Mouse (Mus musculus) forebrain, postnatal 0 days (tissue): Measurements from ENCODE around the gene Col8a2. TPM values are rescaled to one million over a fixed set of nuclear protein-coding genes. Genes with fewer than 3 reads are reported as not detected.

Experiments used
- ATAC-seq: fragments of 200-750 bp; cut with Nextera tagmentation; 2 replicates; pipeline ENCODE4 v1.8.0; 2017; ENCODE audit warnings: mild to moderate bottlenecking, moderate library complexity
- DNase-seq: peaks from one replicate; pipeline ENCODE4 v3.0.0-alpha.2; 2015
- H3K27ac ChIP-seq: fragments of 300-500 bp; sonication (generic); 2 replicates; pipeline ENCODE4 v1.5.1; 2014; ENCODE audit warnings: low read depth, mild to moderate bottlenecking, antibody characterized with exemption, low read length, moderate library complexity, mixed read lengths
- H3K27me3 ChIP-seq: fragments of 300-500 bp; sonication (generic); 2 replicates; pipeline ENCODE4 v1.6.1; 2014; ENCODE audit warnings: mild to moderate bottlenecking, low read length, mixed read lengths; ENCODE audit not compliant: insufficient read depth
- H3K36me3 ChIP-seq: fragments of 300-500 bp; sonication (generic); 2 replicates; pipeline ENCODE4 v1.6.1; 2014; ENCODE audit warnings: mild to moderate bottlenecking, moderate library complexity; ENCODE audit not compliant: insufficient read depth
- H3K4me1 ChIP-seq: fragments of 300-500 bp; sonication (generic); 2 replicates; pipeline ENCODE4 v1.6.1; 2014; ENCODE audit warnings: antibody characterized with exemption; ENCODE audit not compliant: insufficient read depth
- H3K4me2 ChIP-seq: fragments of 300-500 bp; sonication (generic); 2 replicates; pipeline ENCODE4 v1.6.1; 2014; ENCODE audit warnings: low read depth, mild to moderate bottlenecking, moderate library complexity
- H3K4me3 ChIP-seq: fragments of 300-500 bp; sonication (generic); 2 replicates; pipeline ENCODE4 v1.5.1; 2014; ENCODE audit warnings: low read depth, low read length, mixed read lengths
- H3K9ac ChIP-seq: fragments of 300-500 bp; sonication (generic); 2 replicates; pipeline ENCODE4 v1.6.1; 2014; ENCODE audit warnings: mild to moderate bottlenecking
- H3K9me3 ChIP-seq: fragments of 300-500 bp; sonication (generic); 2 replicates; pipeline ENCODE4 v1.6.1; 2016; ENCODE audit warnings: low read length
- CTCF ChIP-seq: sonication (generic); IDR thresholded peaks from 2 replicates; pipeline ENCODE4 v1.5.1; 2016; ENCODE audit warnings: antibody characterized with exemption, control low read depth, low read depth
- WGBS: fragments of 180-500 bp; shearing (Covaris S2); extraction: QIAGEN DNeasy Blood & Tissue Kit; methylation state at CpG from one replicate; pipeline ENCODE4 v1.1.7; 2014; 5-methylcytosine and 5-hydroxymethylcytosine counted together
- polyA plus RNA-seq: library from polyadenylated mRNA; unstranded; fragments of >200 nt; fragmentation: Nextera tagmentation; extraction: Ambion mirVana; gene quantifications from 2 replicates; pipeline ENCODE4 v1.2.1, GENCODE M21; 2015
- total RNA-seq: library from RNA; depleted of rRNA; stranded (reverse); fragments of >200 nt; gene quantifications from 2 replicates; pipeline ENCODE4 v1.2.3, GENCODE M21; 2014; rRNA removed

The Col8a2 gene
- total RNA-seq (6.5 and 11.6 TPM in 2 replicates), polyA plus RNA-seq (2.5 and 3.0 TPM in 2 replicates)

- Histone ChIP-seq H3K9me3 (no peaks in the 10 kb centered on the region), H3K4me3 (peak within 1 kb of the TSS; percentile 20), H3K27ac (no peak within 1 kb of the TSS), H3K4me1 (no peaks in the 10 kb centered on the region), H3K4me2 (peak within 1 kb of the TSS; percentile 42), H3K27me3 (peaks cover 33% of the 10 kb centered on the region), H3K36me3 (no peaks in the 10 kb centered on the region), H3K9ac (no peak within 1 kb of the TSS)
- WGBS: 3% methylated on average over 39 of the region's 42 CpGs
- TF ChIP-seq CTCF: no peak
- DNase-seq: no peak
- ATAC-seq: no peak
These were observed at the start of gene Col8a2 for GRCm38 (mm10) chr4:126286492-126286891. TSS of gene Col8a2 (plus strand) at chr4:126286793.

- peak; percentile 43 for DNase-seq
- 47% methylated on average over 5 of the region's 5 CpGs for WGBS
These were observed 48.8 kb upstream of the Col8a2 start for GRCm38 (mm10) chr4:126237721-126238242.

GRCm38 (mm10) chr4:126239862-126240475 lies 46.6 kb upstream of the Col8a2 start:
- 90% methylated on average over 13 of the region's 13 CpGs for WGBS
- no peak overlapping the region for H3K4me2 ChIP-seq
- TF ChIP-seq CTCF: no peak
- peaks cover 73% of the 10 kb centered on the region for H3K36me3 ChIP-seq
- H3K4me3 ChIP-seq: no peak overlapping the region
- no peak overlapping the region for H3K9ac ChIP-seq
- no peak for DNase-seq
- no peaks in the 10 kb centered on the region for H3K4me1 ChIP-seq
- no peaks in the 10 kb centered on the region for H3K27me3 ChIP-seq
- no peak overlapping the region for H3K27ac ChIP-seq
- no peak for ATAC-seq
- no peaks in the 10 kb centered on the region for H3K9me3 ChIP-seq

More at GRCm38 (mm10) chr4:126237721-126238242, 48.8 kb upstream of the Col8a2 start:
- H3K9ac ChIP-seq: no peak overlapping the region
- H3K36me3 ChIP-seq: peaks cover 94% of the 10 kb centered on the region
- no peak overlapping the region for H3K4me2 ChIP-seq
- H3K4me3 ChIP-seq: no peak overlapping the region
- ATAC-seq: peak; percentile 71
- no peaks in the 10 kb centered on the region for H3K4me1 ChIP-seq
- no peaks in the 10 kb centered on the region for H3K27me3 ChIP-seq
- TF ChIP-seq CTCF: peak; percentile 12; the same call in 1 of the 2 replicates
- H3K27ac ChIP-seq: no peak overlapping the region
- H3K9me3 ChIP-seq: no peaks in the 10 kb centered on the region

- no peak overlapping the region for H3K9ac ChIP-seq
- TF ChIP-seq CTCF: no peak
- no peak for DNase-seq
These were observed 44.6 kb upstream of the Col8a2 start for GRCm38 (mm10) chr4:126241956-126242355.

GRCm38 (mm10) chr4:126242510-126242909 lies 44.1 kb upstream of the Col8a2 start:
- Histone ChIP-seq H3K4me3 (no peak overlapping the region), H3K9ac (no peak overlapping the region), H3K9me3 (no peaks in the 10 kb centered on the region), H3K27me3 (no peaks in the 10 kb centered on the region), H3K36me3 (peaks cover 55% of the 10 kb centered on the region), H3K4me1 (no peaks in the 10 kb centered on the region), H3K27ac (no peak overlapping the region), H3K4me2 (no peak overlapping the region)
- DNase-seq (no peak), ATAC-seq (no peak)
- no peak for TF ChIP-seq CTCF
- 86% methylated on average over 6 of the region's 6 CpGs for WGBS

More at GRCm38 (mm10) chr4:126241956-126242355, 44.6 kb upstream of the Col8a2 start:
- Histone ChIP-seq H3K9me3 (no peaks in the 10 kb centered on the region), H3K4me1 (no peaks in the 10 kb centered on the region), H3K4me2 (no peak overlapping the region), H3K36me3 (peaks cover 60% of the 10 kb centered on the region), H3K27ac (no peak overlapping the region), H3K4me3 (no peak overlapping the region), H3K27me3 (no peaks in the 10 kb centered on the region)
- WGBS: 55% methylated on average over 9 of the region's 9 CpGs
- ATAC-seq: no peak

GRCm38 (mm10) chr4:126246202-126246889 lies 40.2 kb upstream of the Col8a2 start:
- WGBS: 80% methylated on average over 13 of the region's 13 CpGs
- Histone ChIP-seq H3K4me1 (peaks cover 7% of the 10 kb centered on the region; the same call in 1 of the 2 replicates), H3K4me3 (no peak overlapping the region), H3K9ac (no peak overlapping the region), H3K9me3 (no peaks in the 10 kb centered on the region), H3K27ac (no peak overlapping the region), H3K27me3 (no peaks in the 10 kb centered on the region), H3K4me2 (no peak overlapping the region), H3K36me3 (peaks cover 21% of the 10 kb centered on the region)
- no peak for TF ChIP-seq CTCF
- no peak for ATAC-seq
- no peak for DNase-seq

- Histone ChIP-seq H3K4me3 (no peak overlapping the region), H3K36me3 (peaks cover 6% of the 10 kb centered on the region), H3K4me2 (no peak overlapping the region), H3K9ac (no peak overlapping the region), H3K27me3 (no peaks in the 10 kb centered on the region), H3K9me3 (no peaks in the 10 kb centered on the region), H3K27ac (peak overlapping the region; percentile 15; the same call in 1 of the 2 replicates), H3K4me1 (peaks cover 17% of the 10 kb centered on the region; the same call in 1 of the 2 replicates)
- ATAC-seq: peak; percentile 61
- no peak for TF ChIP-seq CTCF
- peak; percentile 10 for DNase-seq
- 11% methylated on average over 11 of the region's 11 CpGs for WGBS
These were observed 38.2 kb upstream of the Col8a2 start for GRCm38 (mm10) chr4:126248261-126248868.
